ENCODE assay signal across 8 mouse cellular contexts in the genomic region with DNA sequence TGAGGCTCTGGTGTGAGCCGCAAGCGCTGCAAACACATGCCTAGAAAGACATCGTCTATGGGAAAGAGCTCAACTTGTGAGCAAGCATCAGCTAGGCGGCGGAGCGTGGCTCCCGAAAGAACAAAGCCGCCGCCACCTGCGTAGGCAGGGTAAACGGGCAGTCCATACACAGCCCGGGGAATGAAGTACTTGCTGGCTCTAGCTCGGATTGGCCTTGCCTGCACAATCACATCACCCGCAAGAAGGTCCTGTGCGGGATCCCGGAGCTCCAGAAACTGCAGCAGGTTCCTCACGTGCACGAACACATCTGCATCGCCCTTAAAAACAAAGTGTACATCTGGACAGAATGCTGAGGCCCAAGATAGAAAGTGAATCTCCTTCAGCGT. TPM values are rescaled to one million over a fixed set of nuclear protein-coding genes. Genes with fewer than 3 reads are reported as not detected.
DNase-seq lines count a peak whose midpoint lies in the region; ATAC-seq and TF ChIP-seq lines count a peak whose summit lies in the region.

No protein-coding gene starts in this region.

- H3K4me2 ChIP-seq in heart, embryonic 15.5 days = peak overlapping the region; percentile 93
- peak overlapping the region; percentile 98 for H3K4me2 ChIP-seq in forebrain, embryonic 16.5 days (ENCODE audit: low read length)
- peak overlapping the region; percentile 93 for H3K4me2 ChIP-seq in liver, postnatal 0 days (ENCODE audit: low read depth, low read length)

- H3K27ac ChIP-seq in heart, embryonic 15.5 days = no peak overlapping the region
- no peak overlapping the region for H3K27ac ChIP-seq in forebrain, embryonic 16.5 days (ENCODE audit: low read length)
- no peak overlapping the region for H3K27ac ChIP-seq in liver, postnatal 0 days (ENCODE audit: low read depth)

- intact Hi-C loops in heart, postnatal 25 days (cut with DNase I) = loop anchor here (5.0 kb wide), 1 partner anchor 39 kb away; no protein-coding TSS in a partner anchor
- intact Hi-C loops in gastrocnemius, postnatal 36 days (cut with DNase I) = loop anchor here (5.0 kb wide), 1 partner anchor 34 kb away; the partner anchor contains the start of gene 4931428F04Rik

- no peak for TF ChIP-seq EP300 in liver, postnatal 0 days (IDR thresholded peaks at IDR 0.05; ENCODE audit: low read depth)

- no peaks in the 10 kb centered on the region for H3K9me3 ChIP-seq in heart, embryonic 15.5 days (replicated peaks)
- no peaks in the 10 kb centered on the region for H3K9me3 ChIP-seq in forebrain, embryonic 16.5 days (ENCODE audit: control insufficient read depth, low read length)
- no peaks in the 10 kb centered on the region for H3K9me3 ChIP-seq in liver, postnatal 0 days (ENCODE audit: low read length)

- 48% methylated on average over 20 of the region's 20 CpGs for WGBS in heart, embryonic 15.5 days
- WGBS in forebrain, embryonic 16.5 days = 29% methylated on average over 20 of the region's 20 CpGs
- WGBS in liver, postnatal 0 days (ENCODE audit: insufficient replicate concordance) = 52% methylated on average over 20 of the region's 20 CpGs

- no peak for ATAC-seq in heart, embryonic 15.5 days (replicated peaks; ENCODE audit: insufficient number of reproducible peaks, insufficient read depth, low FRiP score, low read depth)
- ATAC-seq in forebrain, embryonic 16.5 days = peak; percentile 39
- ATAC-seq in liver, postnatal 0 days = no peak

- peak overlapping the region; percentile 60 for H3K4me3 ChIP-seq in heart, embryonic 15.5 days
- H3K4me3 ChIP-seq in forebrain, embryonic 16.5 days (replicated peaks; ENCODE audit: low read length) = peak overlapping the region; percentile 64
- H3K4me3 ChIP-seq in liver, postnatal 0 days (ENCODE audit: low read depth, low read length) = peak overlapping the region; percentile 58

- no peak for TF ChIP-seq CTCF in liver, postnatal 0 days (IDR thresholded peaks at IDR 0.05; ENCODE audit: low read depth)

- H3K9ac ChIP-seq in heart, embryonic 15.5 days = peak overlapping the region; percentile 44
- H3K9ac ChIP-seq in forebrain, embryonic 16.5 days (replicated peaks; ENCODE audit: low read depth, low read length) = peak overlapping the region; percentile 78
- H3K9ac ChIP-seq in liver, postnatal 0 days (replicated peaks) = 0 out of 2 replicates have a peak overlapping the region, but pooled peaks have one; percentile 59

- H3K36me3 ChIP-seq in heart, embryonic 15.5 days = peaks cover 32% of the 10 kb centered on the region
- H3K36me3 ChIP-seq in forebrain, embryonic 16.5 days (ENCODE audit: control insufficient read depth, insufficient read depth) = peaks cover 9% of the 10 kb centered on the region
- H3K36me3 ChIP-seq in liver, postnatal 0 days (replicated peaks; ENCODE audit: insufficient read depth, low read length) = peaks cover 42% of the 10 kb centered on the region

- DNase-seq in heart, postnatal 25 days (ENCODE audit: low spot score) = no peak
- peak; percentile 11 for DNase-seq in Muller cell, postnatal 12 days (ENCODE audit: inconsistent ontology term)
- DNase-seq in liver, postnatal 0 days = no peak
- no peak for DNase-seq in adrenal gland, adult 2 months
- DNase-seq in urinary bladder, postnatal 36 days (ENCODE audit: low spot score in 2 of 2) = no peak
- no peak for DNase-seq in gastrocnemius, postnatal 36 days

- H3K27me3 ChIP-seq in heart, embryonic 15.5 days = peaks cover 25% of the 10 kb centered on the region
- peaks cover 20% of the 10 kb centered on the region for H3K27me3 ChIP-seq in forebrain, embryonic 16.5 days (replicated peaks; ENCODE audit: control insufficient read depth, insufficient read depth, low read length)
- peaks cover 3% of the 10 kb centered on the region; the same call in 1 of the 2 replicates for H3K27me3 ChIP-seq in liver, postnatal 0 days (ENCODE audit: insufficient read depth, low read length)

- H3K4me1 ChIP-seq in heart, embryonic 15.5 days (replicated peaks) = peaks cover 27% of the 10 kb centered on the region
- peaks cover 11% of the 10 kb centered on the region for H3K4me1 ChIP-seq in forebrain, embryonic 16.5 days (replicated peaks; ENCODE audit: control insufficient read depth, insufficient read depth, low read length)
- H3K4me1 ChIP-seq in liver, postnatal 0 days (ENCODE audit: insufficient read depth) = peaks cover 23% of the 10 kb centered on the region

RNA-seq across cellular contexts. Expression of gene B3gnt9, which starts 1.2 kb away (rescaled TPM):
- 13.6 and 17.6 TPM in 2 replicates for polyA plus RNA-seq in heart, embryonic 15.5 days (2015; fragmentation: Nextera tagmentation; extraction: Ambion mirVana)
- 1 to 10 TPM; 4.1 to 4.9 TPM for total RNA-seq in heart, postnatal 25 days (2021)
- polyA plus RNA-seq in forebrain, embryonic 16.5 days (2015; fragmentation: Nextera tagmentation; extraction: Ambion mirVana) = 3.8 and 4.3 TPM in 2 replicates
- 1.6 and 2.0 TPM in 2 replicates for polyA plus RNA-seq in liver, postnatal 0 days (2015; fragmentation: Nextera tagmentation; extraction: Ambion mirVana)
- 1 to 10 TPM; 3.1 to 5.0 TPM for total RNA-seq in adrenal gland, adult 2 months (2021)
- polyA plus RNA-seq in adrenal gland, adult 2 months (2012; rRNA removed) = 15.2 and 28.9 TPM in 2 replicates
- 1 to 10 TPM; 2.0 to 2.2 TPM for total RNA-seq in gastrocnemius, postnatal 36 days (2021)

RNA-seq across cellular contexts. Expression of gene Tradd, which starts 10.7 kb away (rescaled TPM):
- polyA plus RNA-seq in heart, embryonic 15.5 days (2015; fragmentation: Nextera tagmentation; extraction: Ambion mirVana) = 17.9 and 24.0 TPM in 2 replicates
- total RNA-seq in heart, postnatal 25 days (2021) = 1 to 10 TPM; 4.4 to 6.9 TPM
- polyA plus RNA-seq in forebrain, embryonic 16.5 days (2015; fragmentation: Nextera tagmentation; extraction: Ambion mirVana) = 23.4 and 27.3 TPM in 2 replicates
- 14.3 and 15.1 TPM in 2 replicates for polyA plus RNA-seq in liver, postnatal 0 days (2015; fragmentation: Nextera tagmentation; extraction: Ambion mirVana)
- 10 to 100 TPM; 11.7 to 12.4 TPM for total RNA-seq in adrenal gland, adult 2 months (2021)
- polyA plus RNA-seq in adrenal gland, adult 2 months (2012; rRNA removed) = 26.3 and 26.5 TPM in 2 replicates
- 1 to 10 TPM; 2.8 to 3.7 TPM for total RNA-seq in gastrocnemius, postnatal 36 days (2021)

RNA-seq across cellular contexts. Expression of gene Fbxl8, which starts 10.7 kb away (rescaled TPM):
- polyA plus RNA-seq in heart, embryonic 15.5 days (2015; fragmentation: Nextera tagmentation; extraction: Ambion mirVana) = 3.1 and 4.5 TPM in 2 replicates
- total RNA-seq in heart, postnatal 25 days (2021) = 1 to 10 TPM; 2.4 to 2.7 TPM
- polyA plus RNA-seq in forebrain, embryonic 16.5 days (2015; fragmentation: Nextera tagmentation; extraction: Ambion mirVana) = 0.83 and 0.96 TPM in 2 replicates
- polyA plus RNA-seq in liver, postnatal 0 days (2015; fragmentation: Nextera tagmentation; extraction: Ambion mirVana) = 0.95 and 1.2 TPM in 2 replicates
- 1 to 10 TPM; 3.3 to 4.0 TPM for total RNA-seq in adrenal gland, adult 2 months (2021)
- 10.4 and 11.5 TPM in 2 replicates for polyA plus RNA-seq in adrenal gland, adult 2 months (2012; rRNA removed)
- total RNA-seq in gastrocnemius, postnatal 36 days (2021) = 1 to 10 TPM in 1 of 2 experiments, under 1 TPM in 1; 0.87 to 1.3 TPM

RNA-seq across cellular contexts. Expression of gene Hsf4, which starts 15.8 kb away (rescaled TPM):
- polyA plus RNA-seq in heart, embryonic 15.5 days (2015; fragmentation: Nextera tagmentation; extraction: Ambion mirVana) = 0.13 and 0.30 TPM in 2 replicates
- total RNA-seq in heart, postnatal 25 days (2021) = 1 to 10 TPM; 1.5 to 2.2 TPM
- polyA plus RNA-seq in forebrain, embryonic 16.5 days (2015; fragmentation: Nextera tagmentation; extraction: Ambion mirVana) = 0.25 TPM in 1 of 2 replicates, not detected in the other
- not detected in 2 replicates for polyA plus RNA-seq in liver, postnatal 0 days (2015; fragmentation: Nextera tagmentation; extraction: Ambion mirVana)
- 1 to 10 TPM; 2.3 TPM for total RNA-seq in adrenal gland, adult 2 months (2021)
- polyA plus RNA-seq in adrenal gland, adult 2 months (2012; rRNA removed) = 1.8 and 2.3 TPM in 2 replicates
- 1 to 10 TPM; 4.6 to 5.6 TPM for total RNA-seq in gastrocnemius, postnatal 36 days (2021)

RNA-seq across cellular contexts. Expression of gene Nol3, which starts 22.2 kb away (rescaled TPM):
- polyA plus RNA-seq in heart, embryonic 15.5 days (2015; fragmentation: Nextera tagmentation; extraction: Ambion mirVana) = 3.8 and 4.7 TPM in 2 replicates
- 10 to 100 TPM; 17.2 to 20.1 TPM for total RNA-seq in heart, postnatal 25 days (2021)
- 1.5 and 2.8 TPM in 2 replicates for polyA plus RNA-seq in forebrain, embryonic 16.5 days (2015; fragmentation: Nextera tagmentation; extraction: Ambion mirVana)
- 0.05 and 0.24 TPM in 2 replicates for polyA plus RNA-seq in liver, postnatal 0 days (2015; fragmentation: Nextera tagmentation; extraction: Ambion mirVana)
- total RNA-seq in adrenal gland, adult 2 months (2021) = 10 to 100 TPM in 1 of 2 experiments, 1 to 10 TPM in 1; 6.2 to 10.3 TPM
- polyA plus RNA-seq in adrenal gland, adult 2 months (2012; rRNA removed) = 4.4 and 5.3 TPM in 2 replicates
- 10 to 100 TPM; 23.9 to 26.0 TPM for total RNA-seq in gastrocnemius, postnatal 36 days (2021)
